Mouse (Mus musculus) midbrain, embryonic 15.5 days (tissue): ENCODE results near the gene Pirb. TPM values are rescaled to one million over a fixed set of nuclear protein-coding genes. Genes with fewer than 3 reads are reported as not detected.

Experiments
- polyA plus RNA-seq: library from polyadenylated mRNA; unstranded; fragments of >200 nt; fragmentation: Nextera tagmentation; extraction: Ambion mirVana; gene quantifications from 2 replicates; pipeline ENCODE4 v1.2.1, GENCODE M21; 2015

Pirb gene
- polyA plus RNA-seq, 1 experiment from 2014 or later = 0.43 TPM

Other genes with a start within 250 kb of the Pirb start
- gene Tarm1, start 217.8 kb downstream of the Pirb start, polyA plus RNA-seq = not detected in 2 replicates
- gene Oscar, start 104.2 kb downstream of the Pirb start, polyA plus RNA-seq = 0.33 and 0.59 TPM in 2 replicates
- gene Ndufa3, start 103.0 kb downstream of the Pirb start, polyA plus RNA-seq = 458 and 526 TPM in 2 replicates
- gene Tfpt, start 90.5 kb downstream of the Pirb start, polyA plus RNA-seq = 38.2 and 40.7 TPM in 2 replicates
- 93.2 and 96.7 TPM in 2 replicates for gene Prpf31, start 90.4 kb downstream of the Pirb start, polyA plus RNA-seq
- 47.6 and 48.4 TPM in 2 replicates for gene Cnot3, start 75.1 kb downstream of the Pirb start, polyA plus RNA-seq
- 13.7 and 15.6 TPM in 2 replicates for gene Leng1, start 54.6 kb downstream of the Pirb start, polyA plus RNA-seq
- 6.2 and 6.7 TPM in 2 replicates for gene Tmc4, start 42.8 kb downstream of the Pirb start, polyA plus RNA-seq
- 301 and 329 TPM in 2 replicates for gene Tsen34, start 27.5 kb downstream of the Pirb start, polyA plus RNA-seq
- 103 and 110 TPM in 2 replicates for gene Mboat7, start 26.9 kb downstream of the Pirb start, polyA plus RNA-seq
- gene Rps9, start 16.4 kb downstream of the Pirb start, polyA plus RNA-seq = 701 and 709 TPM in 2 replicates
- gene Gm15448, start 105.3 kb upstream of the Pirb start, polyA plus RNA-seq = not detected in 2 replicates
- 0.12 TPM in 1 of 2 replicates, not detected in the other for gene Pira2, start 124.7 kb upstream of the Pirb start, polyA plus RNA-seq
- gene Gm14548, start 177.7 kb upstream of the Pirb start, polyA plus RNA-seq = not detected in 2 replicates
- not detected in 2 replicates for gene Lilra6, start 195.1 kb upstream of the Pirb start, polyA plus RNA-seq